19 mouse cellular contexts compared by ENCODE assay signal in the genomic region with DNA sequence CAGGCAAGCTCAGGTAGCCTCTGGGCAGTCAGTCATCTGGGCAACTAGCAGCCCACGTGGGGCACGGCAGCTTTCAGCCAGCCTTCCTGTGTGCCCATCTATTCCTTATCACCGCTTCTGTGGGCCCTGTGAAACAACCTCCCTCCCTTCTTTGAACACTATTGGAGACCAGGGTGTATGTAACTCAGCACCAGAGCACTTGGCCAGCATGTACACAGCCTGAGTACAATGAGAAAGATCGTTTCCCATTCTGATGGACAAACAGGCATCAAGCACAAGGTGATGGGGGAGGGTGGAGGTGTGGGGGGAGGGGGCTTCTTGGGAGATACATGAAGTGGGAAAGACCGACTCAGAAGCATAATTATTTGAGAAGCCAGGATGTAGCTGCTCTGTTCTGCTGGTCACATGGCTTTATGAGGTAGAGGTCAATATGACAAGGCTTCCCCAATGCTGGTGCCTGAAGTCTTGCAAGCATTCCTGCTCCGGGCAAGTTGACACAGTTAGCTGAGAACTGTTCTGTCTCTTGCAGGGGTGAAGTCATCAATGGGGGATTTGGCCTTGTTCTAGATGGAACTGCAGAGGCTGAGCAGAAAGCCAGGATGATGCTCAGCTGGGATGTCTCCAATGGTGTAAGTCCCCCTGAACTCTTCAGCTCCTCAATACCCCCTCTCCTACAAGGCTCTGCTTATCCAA. TPM values are rescaled to one million over a fixed set of nuclear protein-coding genes. Genes with fewer than 3 reads are reported as not detected.
DNase-seq lines count a peak whose midpoint lies in the region; ATAC-seq and TF ChIP-seq lines count a peak whose summit lies in the region.
"Had no signal": no experiment of that assay in that cellular context is flagged by ENCODE, and none has a peak within 500 bp of the region (broad histone marks: within the 10 kb centered on the region; RNA-seq: fewer than 3 reads in every experiment).

No protein-coding gene starts in this region.

- WGBS in limb, embryonic 14.5 days, result 86% methylated on average over 6 of the region's 6 CpGs

- H3K4me2 ChIP-seq in limb, embryonic 14.5 days (replicated peaks; ENCODE audit: low read depth, low read length, severe bottlenecking), result no peak overlapping the region
- H3K4me2 ChIP-seq: hindbrain, embryonic 15.5 days had no signal

- H3K9me3 ChIP-seq in limb, embryonic 14.5 days (ENCODE audit: control insufficient read depth, low read length), result no peaks in the 10 kb centered on the region
- H3K9me3 ChIP-seq: hindbrain, embryonic 15.5 days had no signal

- intact Hi-C loops in gastrocnemius, postnatal 36 days (cut with DNase I), result no loop called here

- H3K9ac ChIP-seq in limb, embryonic 14.5 days (ENCODE audit: low read depth, low read length, severe bottlenecking), result no peak overlapping the region
- H3K9ac ChIP-seq: hindbrain, embryonic 15.5 days; liver, postnatal 0 days had no signal

- 0 out of 2 replicates have a peak overlapping the region, but pooled peaks have one; percentile 10 for H3K27ac ChIP-seq in brown adipose tissue, adult 24 weeks (replicated peaks; ENCODE audit: low read depth, low read length)
- H3K27ac ChIP-seq in limb, embryonic 14.5 days (replicated peaks; ENCODE audit: low read depth, low read length), result peak overlapping the region; percentile 85; the same call in 1 of the 2 replicates
- H3K27ac ChIP-seq: hindbrain, embryonic 15.5 days had no signal

- peaks cover 6% of the 10 kb centered on the region for H3K4me1 ChIP-seq in brown adipose tissue, adult 24 weeks (ENCODE audit: control insufficient read depth, insufficient read depth, insufficient read length, low read length)
- H3K4me1 ChIP-seq in limb, embryonic 14.5 days (ENCODE audit: control insufficient read depth, insufficient read depth, low read length), result peaks cover 29% of the 10 kb centered on the region
- H3K4me1 ChIP-seq: hindbrain, embryonic 15.5 days had no signal

- no peak overlapping the region for H3K4me3 ChIP-seq in brown adipose tissue, adult 24 weeks (ENCODE audit: insufficient read depth, low read depth, low read length)
- H3K4me3 ChIP-seq in limb, embryonic 14.5 days (replicated peaks; ENCODE audit: low read length), result no peak overlapping the region
- H3K4me3 ChIP-seq: hindbrain, embryonic 15.5 days had no signal

- TF ChIP-seq POLR2A in limb, embryonic 14.5 days (IDR thresholded peaks at IDR 0.05; ENCODE audit: borderline replicate concordance, extremely low read depth, insufficient read depth, insufficient read length), result no peak

- DNase-seq in heart, adult 11 months, result peak; percentile 91
- DNase-seq in heart, adult 8-10 months (ENCODE audit: low spot score), result no peak
- DNase-seq in 3T3-L1 (ENCODE audit: low read depth, low spot score), result peak; percentile 52
- no peak for DNase-seq in limb, embryonic 14.5 days (ENCODE audit: low spot score)
- DNase-seq in layer of hippocampus, postnatal 36 days, result no peak
- DNase-seq in gastrocnemius, postnatal 36 days, result no peak
- DNase-seq in spleen, postnatal 14 days (ENCODE audit: low spot score in 2 of 2), result no peak
- DNase-seq: embryo, embryonic 11 days; liver, postnatal 0 days; right cerebral cortex, adult 18-20 months; thymus, postnatal 36 days had no signal

- ATAC-seq in limb, embryonic 14.5 days (ENCODE audit: low FRiP score, low read depth), result no peak
- ATAC-seq: liver, postnatal 0 days had no signal

- H3K36me3 ChIP-seq in limb, embryonic 14.5 days (ENCODE audit: control insufficient read depth, insufficient read depth, low read length), result no peaks in the 10 kb centered on the region
- H3K36me3 ChIP-seq: hindbrain, embryonic 15.5 days had no signal

- no peaks in the 10 kb centered on the region for H3K27me3 ChIP-seq in limb, embryonic 14.5 days (ENCODE audit: control insufficient read depth, insufficient read depth, low read length)
- H3K27me3 ChIP-seq: hindbrain, embryonic 15.5 days had no signal

RNA-seq across cellular contexts. Expression of a gene that starts 8.2 kb away (rescaled TPM):
- 10 to 100 TPM; 13.0 to 15.0 (median 14.3) TPM for total RNA-seq in heart, adult 8-10 months (2022)
- 5.4 and 5.7 TPM in 2 replicates for polyA plus RNA-seq in brown adipose tissue, adult 24 weeks (2012; ENCODE audit: insufficient read depth, insufficient read length, missing spikeins)
- polyA plus RNA-seq in limb, embryonic 14.5 days (2012; rRNA removed), result 15.1 and 18.0 TPM in 2 replicates
- 12.4 and 13.5 TPM in 2 replicates for polyA plus RNA-seq in limb, embryonic 14.5 days (2014; fragmentation: Nextera tagmentation; extraction: Ambion mirVana)
- 10 to 100 TPM; 29.6 to 33.5 TPM for total RNA-seq in layer of hippocampus, postnatal 36 days (2021)
- total RNA-seq in gastrocnemius, postnatal 36 days (2021), result 10 to 100 TPM; 13.3 to 13.6 TPM

RNA-seq across cellular contexts. Expression of a gene that starts 28.0 kb away (rescaled TPM):
- total RNA-seq in heart, adult 8-10 months (2022), result not detected
- not detected in 2 replicates for polyA plus RNA-seq in brown adipose tissue, adult 24 weeks (2012; ENCODE audit: insufficient read depth, insufficient read length, missing spikeins)
- polyA plus RNA-seq in limb, embryonic 14.5 days (2012; rRNA removed), result 0.04 and 0.06 TPM in 2 replicates
- 0.08 and 0.12 TPM in 2 replicates for polyA plus RNA-seq in limb, embryonic 14.5 days (2014; fragmentation: Nextera tagmentation; extraction: Ambion mirVana)
- not detected for total RNA-seq in layer of hippocampus, postnatal 36 days (2021)
- under 1 TPM in 1 of 2 experiments, not detected in 1; 0.08 TPM for total RNA-seq in gastrocnemius, postnatal 36 days (2021)
- total RNA-seq: heart, postnatal 14 days; left cerebral cortex, postnatal 4 days; megakaryocyte-erythroid progenitor cell, adult 5-6 weeks; midbrain, postnatal 0 days had no signal
- polyA plus RNA-seq: forebrain, embryonic 16.5 days; hindbrain, embryonic 15.5 days; large intestine, adult 2 months; midbrain, postnatal 0 days had no signal

RNA-seq across cellular contexts. Expression of a gene that starts 36.1 kb away (rescaled TPM):
- total RNA-seq in heart, adult 8-10 months (2022), result under 1 TPM in 1 of 4 experiments, not detected in 3; 0.32 TPM
- not detected in 2 replicates for polyA plus RNA-seq in brown adipose tissue, adult 24 weeks (2012; ENCODE audit: insufficient read depth, insufficient read length, missing spikeins)
- polyA plus RNA-seq in limb, embryonic 14.5 days (2012; rRNA removed), result 0.59 and 1.4 TPM in 2 replicates
- 0.91 and 0.94 TPM in 2 replicates for polyA plus RNA-seq in limb, embryonic 14.5 days (2014; fragmentation: Nextera tagmentation; extraction: Ambion mirVana)
- total RNA-seq in layer of hippocampus, postnatal 36 days (2021), result not detected
- not detected for total RNA-seq in gastrocnemius, postnatal 36 days (2021)
- total RNA-seq: left cerebral cortex, postnatal 4 days; megakaryocyte-erythroid progenitor cell, adult 5-6 weeks; midbrain, postnatal 0 days had no signal
- polyA plus RNA-seq: forebrain, embryonic 16.5 days; hindbrain, embryonic 15.5 days had no signal

Comparison
In these comparisons a context has a peak if more than half of its experiments do, and no peak if none do; other contexts are left out.
1. DNase-seq: peak in heart, adult 11 months (single experiment) and 3T3-L1 (single experiment); none in heart, adult 8-10 months (single experiment), limb, embryonic 14.5 days (single experiment), layer of hippocampus, postnatal 36 days (0 of 2), gastrocnemius, postnatal 36 days (0 of 2) and spleen, postnatal 14 days (0 of 2).